Mouse (Mus musculus) C2C12 (cell line): ENCODE measurements around the gene Zfp609. TPM values are rescaled to one million over a fixed set of nuclear protein-coding genes. Genes with fewer than 3 reads are reported as not detected.
A peak's percentile ranks its signal among the peaks of the same experiment; 100 is the strongest.
"Not testable (repeated sequence)": the region's sequence is repeated elsewhere in the genome, so short reads cannot be mapped to it uniquely, and the experiment has no call there.

Source experiments
- H3K27me3 ChIP-seq: one replicate; pipeline ENCODE4 v1.6.1; 2011; ENCODE audit not compliant: control insufficient read depth, insufficient read depth, insufficient read length
- H3K36me3 ChIP-seq: one replicate; pipeline ENCODE4 v1.6.1; 2011; ENCODE audit not compliant: control insufficient read depth, insufficient read depth
- H3K4me3 ChIP-seq: one replicate; pipeline ENCODE4 v1.5.1; 2011; ENCODE audit warnings: mild to moderate bottlenecking, control low read depth; ENCODE audit not compliant: poor library complexity, insufficient read depth, severe bottlenecking
- H3K79me2 ChIP-seq: one replicate; pipeline ENCODE4 v1.6.1; 2011; ENCODE audit not compliant: control insufficient read depth, insufficient read depth
- H3K79me3 ChIP-seq: one replicate; pipeline ENCODE4 v1.6.1; 2011; ENCODE audit warnings: low read depth, control low read depth
- H3ac ChIP-seq: one replicate; pipeline ENCODE3; 2011; ENCODE audit warnings: low read depth; ENCODE audit not compliant: control insufficient read depth, insufficient read length
- CEBPB ChIP-seq: IDR thresholded peaks from one replicate; pipeline ENCODE4 v1.6.1; 2011; ENCODE audit warnings: low read depth, mild to moderate bottlenecking, control low read depth, moderate library complexity
- CTCF ChIP-seq: IDR thresholded peaks from one replicate; pipeline ENCODE4 v1.5.1; 2011; ENCODE audit not compliant: control insufficient read depth, insufficient read depth, insufficient read length
- FOSL1 ChIP-seq: IDR thresholded peaks from one replicate; pipeline ENCODE4 v1.8.0; 2011; ENCODE audit warnings: mild to moderate bottlenecking, low read length; ENCODE audit not compliant: poor library complexity, insufficient read depth, severe bottlenecking
- MAX ChIP-seq: IDR thresholded peaks from one replicate; pipeline ENCODE4 v1.6.1; 2011; ENCODE audit warnings: mild to moderate bottlenecking, control low read depth
- MYOD1 ChIP-seq: IDR thresholded peaks from one replicate; pipeline ENCODE4 v1.6.1; 2011; ENCODE audit warnings: low read depth; ENCODE audit not compliant: control insufficient read depth, insufficient read length
- MYOG ChIP-seq: IDR thresholded peaks from one replicate; pipeline ENCODE4 v1.6.1; 2011; ENCODE audit not compliant: control insufficient read depth, insufficient read length; ENCODE audit errors: extremely low read depth
- USF1 ChIP-seq: IDR thresholded peaks from one replicate; pipeline ENCODE4 v1.6.1; 2011; ENCODE audit warnings: low read depth, mild to moderate bottlenecking, control low read depth, moderate library complexity
- polyA plus RNA-seq: library from polyadenylated mRNA; unstranded; fragments of >200 nt; fragmentation: generic; extraction: Trizol; gene quantifications from one replicate; pipeline ENCODE4 v1.2.1, GENCODE M21; 2012; ENCODE audit warnings: missing spikeins

The Zfp609 gene
- polyA plus RNA-seq, 1 experiment = 8.4 TPM

GRCm38 (mm10) chr9:65661493-65661892 lies 165.9 kb downstream of the Zfp609 start:
- no peak overlapping the region for H3ac ChIP-seq
- H3K27me3 ChIP-seq = no peaks in the 10 kb centered on the region
- no peaks in the 10 kb centered on the region for H3K36me3 ChIP-seq
- H3K79me3 ChIP-seq = no peaks in the 10 kb centered on the region
- TF ChIP-seq USF1 (no peak), CEBPB (no peak), MAX (no peak), MYOG (no peak), FOSL1 (no peak), MYOD1 (no peak), CTCF (no peak)
- no peak overlapping the region for H3K4me3 ChIP-seq
- no peaks in the 10 kb centered on the region for H3K79me2 ChIP-seq

- H3ac ChIP-seq = no peak overlapping the region
- H3K79me2 ChIP-seq = no peaks in the 10 kb centered on the region
- no peaks in the 10 kb centered on the region for H3K27me3 ChIP-seq
- no peaks in the 10 kb centered on the region for H3K79me3 ChIP-seq
- H3K36me3 ChIP-seq = no peaks in the 10 kb centered on the region
- TF ChIP-seq CTCF (no peak), FOSL1 (no peak)
- H3K4me3 ChIP-seq = no peak overlapping the region
Measured at GRCm38 (mm10) chr9:65661029-65661428, 166.3 kb downstream of the Zfp609 start.

- H3ac ChIP-seq = no peak overlapping the region
- TF ChIP-seq CEBPB (no peak), MYOD1 (no peak), MAX (no peak), USF1 (no peak), FOSL1 (no peak), MYOG (no peak), CTCF (no peak)
- no peaks in the 10 kb centered on the region for H3K36me3 ChIP-seq
- no peaks in the 10 kb centered on the region for H3K79me3 ChIP-seq
- H3K79me2 ChIP-seq = peaks cover 24% of the 10 kb centered on the region
- no peak overlapping the region for H3K4me3 ChIP-seq
- no peaks in the 10 kb centered on the region for H3K27me3 ChIP-seq
Measured at GRCm38 (mm10) chr9:65657218-65657617, 170.1 kb downstream of the Zfp609 start.

- TF ChIP-seq MYOG = no peak
- no peak for TF ChIP-seq CTCF
- TF ChIP-seq MYOD1 = no peak
- TF ChIP-seq FOSL1 = no peak
- no peak for TF ChIP-seq USF1
- no peak for TF ChIP-seq CEBPB
- TF ChIP-seq MAX = no peak
- peaks cover 24% of the 10 kb centered on the region for H3K79me2 ChIP-seq
- no peaks in the 10 kb centered on the region for H3K27me3 ChIP-seq
- no peak overlapping the region for H3K4me3 ChIP-seq
- H3K36me3 ChIP-seq = no peaks in the 10 kb centered on the region
- peaks cover 1% of the 10 kb centered on the region for H3K79me3 ChIP-seq
- H3ac ChIP-seq = no peak overlapping the region
Measured at GRCm38 (mm10) chr9:65655540-65655939, 171.8 kb downstream of the Zfp609 start.

GRCm38 (mm10) chr9:65654700-65655237 lies 172.6 kb downstream of the Zfp609 start:
- H3K79me2 ChIP-seq = peaks cover 30% of the 10 kb centered on the region
- no peak overlapping the region for H3ac ChIP-seq
- H3K36me3 ChIP-seq = no peaks in the 10 kb centered on the region
- no peaks in the 10 kb centered on the region for H3K27me3 ChIP-seq
- peaks cover 1% of the 10 kb centered on the region for H3K79me3 ChIP-seq
- no peak overlapping the region for H3K4me3 ChIP-seq
- TF ChIP-seq CTCF (no peak), MYOD1 (peak; percentile 14)

GRCm38 (mm10) chr9:65653741-65654140 lies 173.6 kb downstream of the Zfp609 start:
- Histone ChIP-seq H3K79me2 (peaks cover 41% of the 10 kb centered on the region), H3K79me3 (peaks cover 9% of the 10 kb centered on the region), H3K4me3 (no peak overlapping the region), H3K27me3 (no peaks in the 10 kb centered on the region), H3K36me3 (no peaks in the 10 kb centered on the region), H3ac (no peak overlapping the region)
- TF ChIP-seq FOSL1 (no peak), CTCF (no peak), MAX (no peak), CEBPB (no peak), MYOD1 (no peak), USF1 (no peak), MYOG (no peak)

- not testable (repeated sequence) for H3ac ChIP-seq, H3K27me3 ChIP-seq, H3K36me3 ChIP-seq, H3K4me3 ChIP-seq
- peaks cover 59% of the 10 kb centered on the region for H3K79me2 ChIP-seq
- peaks cover 21% of the 10 kb centered on the region for H3K79me3 ChIP-seq
Measured at GRCm38 (mm10) chr9:65651957-65652356, 175.4 kb downstream of the Zfp609 start.
